Mouse (Mus musculus): ENCODE data around the gene Arid5b. TPM values are rescaled to one million over a fixed set of nuclear protein-coding genes. Genes with fewer than 3 reads are reported as not detected.
A peak's percentile ranks its signal among the peaks of the same experiment; 100 is the strongest.

The Arid5b gene
- polyA plus RNA-seq, 1 experiment from 2014 or later: 27.0 TPM

DNA sequence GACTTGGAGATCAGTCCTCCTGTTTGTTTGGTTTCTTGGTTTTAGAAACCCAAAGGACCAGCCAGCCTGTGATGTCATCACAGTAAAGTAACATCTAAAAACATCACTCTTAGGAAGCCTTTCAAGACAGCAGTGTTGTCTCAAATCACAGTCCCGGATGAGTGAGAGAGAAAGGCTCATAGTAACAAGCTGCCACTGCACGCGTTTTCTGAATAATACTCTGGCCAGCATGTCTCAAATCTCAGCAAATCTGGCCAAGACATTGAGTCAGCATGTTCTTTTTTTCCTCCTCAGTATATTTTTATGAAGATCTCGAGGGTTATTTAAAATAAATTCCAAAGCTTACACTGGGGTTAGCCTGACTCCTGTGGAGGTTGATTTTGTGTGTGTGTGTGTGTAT, 143.1 kb downstream of the Arid5b start:
- ATAC-seq: no peak
- no peaks in the 10 kb centered on the region for H3K9me3 ChIP-seq (ENCODE audit: control insufficient read depth, low read length)
- peaks cover 19% of the 10 kb centered on the region for H3K4me1 ChIP-seq (ENCODE audit: control insufficient read depth, insufficient read depth, low read length)
- 23% methylated on average over 4 of the region's 4 CpGs for WGBS
- H3K4me3 ChIP-seq (ENCODE audit: low read length): peak overlapping the region; percentile 54
- peaks cover 4% of the 10 kb centered on the region; the same call in 1 of the 2 replicates for H3K36me3 ChIP-seq (ENCODE audit: control insufficient read depth, insufficient read depth, low read length)
- peak overlapping the region; percentile 91; the same call in 1 of the 2 replicates for H3K27ac ChIP-seq (ENCODE audit: low read length)
- peak overlapping the region; percentile 75 for H3K4me2 ChIP-seq (ENCODE audit: low read depth, low read length)
- H3K9ac ChIP-seq (ENCODE audit: low read depth, low read length): peak overlapping the region; percentile 57
- H3K27me3 ChIP-seq (replicated peaks; ENCODE audit: control insufficient read depth, insufficient read depth, low read length): no peaks in the 10 kb centered on the region

DNA sequence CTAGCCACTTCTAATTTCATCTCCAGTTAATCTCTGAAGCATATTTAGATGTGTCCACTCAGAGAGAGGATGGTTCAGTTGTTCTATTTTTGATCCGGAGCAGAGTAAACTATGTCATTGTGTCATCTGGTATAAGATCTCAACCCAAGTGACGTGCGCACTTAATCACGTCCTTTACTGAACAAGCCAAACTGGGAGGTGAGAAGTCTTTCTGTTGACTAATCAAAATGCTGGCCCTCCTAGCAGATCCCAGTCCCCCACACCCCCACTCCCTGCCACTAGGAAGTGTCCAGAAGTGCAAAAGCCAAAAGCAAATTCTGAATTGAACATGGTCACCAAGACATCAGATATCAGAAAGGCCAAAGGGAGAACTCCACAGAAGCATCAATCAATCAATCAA, 144.0 kb downstream of the Arid5b start:
- Histone ChIP-seq H3K4me3 (ENCODE audit: low read length) (no peak overlapping the region), H3K9ac (ENCODE audit: low read depth, low read length) (no peak overlapping the region), H3K27me3 (replicated peaks; ENCODE audit: control insufficient read depth, insufficient read depth, low read length) (no peaks in the 10 kb centered on the region), H3K36me3 (ENCODE audit: control insufficient read depth, insufficient read depth, low read length) (peaks cover 4% of the 10 kb centered on the region; the same call in 1 of the 2 replicates), H3K4me2 (ENCODE audit: low read depth, low read length) (no peak overlapping the region), H3K4me1 (ENCODE audit: control insufficient read depth, insufficient read depth, low read length) (peaks cover 23% of the 10 kb centered on the region), H3K9me3 (ENCODE audit: control insufficient read depth, low read length) (no peaks in the 10 kb centered on the region), H3K27ac (ENCODE audit: low read length) (no peak overlapping the region)
- ATAC-seq: no peak
- 87% methylated on average over 4 of the region's 4 CpGs for WGBS

DNA sequence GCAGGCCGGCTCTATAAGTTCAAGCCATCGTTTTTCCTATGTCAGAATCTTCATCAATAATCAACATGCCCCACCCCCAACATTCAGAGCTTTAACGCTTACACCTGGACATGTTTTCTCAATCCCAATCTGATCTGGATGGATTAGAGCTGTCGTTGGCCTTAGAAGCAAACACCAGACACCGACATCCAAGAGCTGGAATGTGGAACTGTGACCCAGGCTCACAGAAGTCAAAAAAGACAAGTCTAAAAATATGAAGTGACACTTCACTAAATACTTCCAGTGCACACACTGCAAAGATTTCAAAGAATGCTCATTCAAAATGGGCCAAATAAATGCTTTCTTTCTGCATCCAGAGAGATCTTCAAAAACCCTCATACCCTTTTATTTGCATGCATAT, 144.5 kb downstream of the Arid5b start:
- Histone ChIP-seq H3K4me1 (ENCODE audit: control insufficient read depth, insufficient read depth, low read length) (peaks cover 23% of the 10 kb centered on the region), H3K36me3 (ENCODE audit: control insufficient read depth, insufficient read depth, low read length) (peaks cover 4% of the 10 kb centered on the region; the same call in 1 of the 2 replicates), H3K27ac (ENCODE audit: low read length) (no peak overlapping the region), H3K9me3 (ENCODE audit: control insufficient read depth, low read length) (no peaks in the 10 kb centered on the region), H3K27me3 (replicated peaks; ENCODE audit: control insufficient read depth, insufficient read depth, low read length) (no peaks in the 10 kb centered on the region), H3K4me3 (ENCODE audit: low read length) (no peak overlapping the region), H3K9ac (ENCODE audit: low read depth, low read length) (no peak overlapping the region), H3K4me2 (ENCODE audit: low read depth, low read length) (no peak overlapping the region)
- 71% methylated on average over 5 of the region's 5 CpGs for WGBS
- ATAC-seq: no peak

DNA sequence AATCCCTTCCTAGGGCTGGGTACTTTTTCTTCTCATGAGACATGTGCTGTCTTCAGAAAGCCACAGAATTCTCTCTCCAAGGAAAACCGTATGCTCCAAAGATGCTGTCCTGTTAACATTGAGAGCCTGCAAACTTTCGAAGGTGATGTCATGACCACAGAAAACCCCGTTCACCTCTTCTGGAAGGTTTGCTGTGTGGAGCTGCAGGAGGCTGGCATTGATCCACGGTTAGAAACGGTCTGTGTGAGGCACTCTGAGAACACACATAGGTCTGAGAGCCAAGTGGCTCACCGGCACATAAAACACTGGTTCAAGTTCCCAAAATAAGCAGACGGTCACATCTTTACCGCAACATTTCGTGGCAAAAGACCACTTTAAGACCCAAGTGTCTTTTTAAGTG, 145.9 kb downstream of the Arid5b start:
- H3K4me2 ChIP-seq (ENCODE audit: low read depth, low read length): no peak overlapping the region
- ATAC-seq: no peak
- H3K9ac ChIP-seq (ENCODE audit: low read depth, low read length): no peak overlapping the region
- no peak overlapping the region for H3K27ac ChIP-seq (ENCODE audit: low read length)
- H3K4me1 ChIP-seq (ENCODE audit: control insufficient read depth, insufficient read depth, low read length): peaks cover 26% of the 10 kb centered on the region
- peaks cover 4% of the 10 kb centered on the region; the same call in 1 of the 2 replicates for H3K36me3 ChIP-seq (ENCODE audit: control insufficient read depth, insufficient read depth, low read length)
- H3K27me3 ChIP-seq (replicated peaks; ENCODE audit: control insufficient read depth, insufficient read depth, low read length): no peaks in the 10 kb centered on the region
- H3K9me3 ChIP-seq (ENCODE audit: control insufficient read depth, low read length): no peaks in the 10 kb centered on the region
- no peak overlapping the region for H3K4me3 ChIP-seq (ENCODE audit: low read length)
- 91% methylated on average over 9 of the region's 9 CpGs for WGBS

DNA sequence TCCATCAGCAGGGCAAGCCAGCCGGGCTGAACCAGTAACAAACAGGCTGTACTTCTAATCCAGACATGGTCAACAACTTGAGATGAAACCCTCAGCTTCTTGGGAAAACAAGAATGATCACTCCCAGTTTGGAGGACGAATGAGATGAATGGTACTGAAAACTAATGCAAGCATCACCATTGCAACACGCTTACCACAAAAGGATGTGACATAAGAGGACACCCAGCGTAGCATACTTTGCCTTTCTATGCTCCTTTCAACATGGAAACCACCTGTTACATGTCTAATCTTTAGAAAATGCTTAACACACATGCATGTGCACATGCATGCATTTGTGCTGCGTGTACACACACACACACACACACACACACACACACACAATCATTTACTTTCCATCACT, 146.4 kb downstream of the Arid5b start:
- Histone ChIP-seq H3K4me1 (ENCODE audit: control insufficient read depth, insufficient read depth, low read length) (peaks cover 30% of the 10 kb centered on the region), H3K9ac (ENCODE audit: low read depth, low read length) (no peak overlapping the region), H3K27me3 (replicated peaks; ENCODE audit: control insufficient read depth, insufficient read depth, low read length) (no peaks in the 10 kb centered on the region), H3K36me3 (ENCODE audit: control insufficient read depth, insufficient read depth, low read length) (peaks cover 4% of the 10 kb centered on the region; the same call in 1 of the 2 replicates), H3K4me3 (ENCODE audit: low read length) (no peak overlapping the region), H3K27ac (ENCODE audit: low read length) (no peak overlapping the region), H3K4me2 (ENCODE audit: low read depth, low read length) (no peak overlapping the region), H3K9me3 (ENCODE audit: control insufficient read depth, low read length) (no peaks in the 10 kb centered on the region)
- 92% methylated on average over 5 of the region's 5 CpGs for WGBS
- no peak for ATAC-seq

DNA sequence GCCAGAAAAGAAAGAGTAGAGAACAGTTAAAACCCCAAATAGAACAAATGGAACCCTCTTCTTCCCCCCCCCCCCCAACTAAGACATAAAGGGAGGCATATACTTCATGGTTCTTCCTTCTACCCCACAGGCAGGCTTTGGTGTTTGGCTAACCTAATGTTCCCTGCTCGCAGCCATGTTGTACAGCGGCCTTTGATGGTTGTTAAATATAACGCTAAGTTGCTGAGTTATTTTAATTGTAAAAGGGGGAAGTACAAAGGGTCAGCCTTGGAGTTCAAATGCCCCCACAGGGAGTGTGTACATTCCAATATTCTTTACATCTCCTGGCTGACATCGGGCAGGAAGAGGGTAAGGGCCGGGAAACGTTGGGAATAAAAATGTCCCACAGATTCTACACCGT, 148.9 kb downstream of the Arid5b start:
- no peaks in the 10 kb centered on the region for H3K27me3 ChIP-seq (replicated peaks; ENCODE audit: control insufficient read depth, insufficient read depth, low read length)
- WGBS: 47% methylated on average over 7 of the region's 7 CpGs
- no peak for ATAC-seq

DNA sequence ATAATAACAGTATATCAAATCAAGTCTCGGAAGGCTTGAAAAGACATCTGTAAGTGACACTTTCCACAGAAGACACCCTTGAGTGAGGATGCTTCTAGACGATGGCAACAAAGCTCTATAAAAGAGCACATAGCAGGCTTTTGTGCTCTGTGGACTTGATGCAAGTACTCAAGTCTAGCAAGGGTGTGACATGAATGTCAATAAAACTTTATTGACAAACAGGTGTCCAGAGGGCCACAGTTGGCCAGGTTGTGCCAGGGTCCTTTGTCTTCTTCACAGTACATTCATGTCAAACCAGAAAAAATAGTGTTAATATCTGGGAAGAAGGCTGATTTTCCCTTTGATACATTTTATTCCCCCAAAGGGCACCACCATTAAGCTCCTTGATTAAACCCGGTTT, 149.5 kb downstream of the Arid5b start:
- Histone ChIP-seq H3K4me3 (ENCODE audit: low read length) (no peak overlapping the region), H3K4me1 (ENCODE audit: control insufficient read depth, insufficient read depth, low read length) (peaks cover 18% of the 10 kb centered on the region), H3K36me3 (ENCODE audit: control insufficient read depth, insufficient read depth, low read length) (peaks cover 4% of the 10 kb centered on the region; the same call in 1 of the 2 replicates), H3K4me2 (ENCODE audit: low read depth, low read length) (no peak overlapping the region), H3K27me3 (replicated peaks; ENCODE audit: control insufficient read depth, insufficient read depth, low read length) (no peaks in the 10 kb centered on the region), H3K9ac (ENCODE audit: low read depth, low read length) (no peak overlapping the region), H3K27ac (ENCODE audit: low read length) (peak overlapping the region; percentile 39; the same call in 1 of the 2 replicates), H3K9me3 (ENCODE audit: control insufficient read depth, low read length) (no peaks in the 10 kb centered on the region)
- ATAC-seq: no peak
- WGBS: 84% methylated on average over 3 of the region's 3 CpGs

More for the DNA sequence above, 148.9 kb downstream of the Arid5b start:
- no peak overlapping the region for H3K9ac ChIP-seq (ENCODE audit: low read depth, low read length)
- no peak overlapping the region for H3K27ac ChIP-seq (ENCODE audit: low read length)
- no peak overlapping the region for H3K4me3 ChIP-seq (ENCODE audit: low read length)
- peaks cover 18% of the 10 kb centered on the region for H3K4me1 ChIP-seq (ENCODE audit: control insufficient read depth, insufficient read depth, low read length)
- no peaks in the 10 kb centered on the region for H3K9me3 ChIP-seq (ENCODE audit: control insufficient read depth, low read length)
- no peak overlapping the region for H3K4me2 ChIP-seq (ENCODE audit: low read depth, low read length)
- peaks cover 4% of the 10 kb centered on the region; the same call in 1 of the 2 replicates for H3K36me3 ChIP-seq (ENCODE audit: control insufficient read depth, insufficient read depth, low read length)

DNA sequence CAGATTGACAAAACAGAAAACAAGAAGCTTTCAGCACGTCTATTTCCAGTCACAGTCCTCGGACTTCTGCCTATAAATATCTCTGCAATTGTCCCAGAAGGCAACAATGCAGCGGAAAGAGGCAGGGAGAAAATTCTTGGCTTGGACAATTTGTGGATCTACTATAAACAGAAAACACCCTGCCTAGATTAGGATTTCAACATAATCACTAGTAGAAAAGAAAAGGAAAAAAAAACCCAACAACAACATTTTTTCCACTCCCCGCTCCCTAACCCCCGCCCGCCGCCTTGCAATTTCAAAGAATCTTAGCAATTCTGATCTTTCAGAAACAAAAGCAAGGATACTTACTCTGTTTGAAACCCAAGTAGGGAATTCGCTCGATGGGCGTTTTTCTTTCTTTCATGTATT, 150.1 kb downstream of the Arid5b start:
- H3K9ac ChIP-seq (ENCODE audit: low read depth, low read length): no peak overlapping the region
- no peaks in the 10 kb centered on the region for H3K9me3 ChIP-seq (ENCODE audit: control insufficient read depth, low read length)
- peak overlapping the region; percentile 30; the same call in 1 of the 2 replicates for H3K27ac ChIP-seq (ENCODE audit: low read length)
- 68% methylated on average over 10 of the region's 10 CpGs for WGBS
- no peaks in the 10 kb centered on the region for H3K27me3 ChIP-seq (replicated peaks; ENCODE audit: control insufficient read depth, insufficient read depth, low read length)
- no peak for ATAC-seq
- H3K4me1 ChIP-seq (ENCODE audit: control insufficient read depth, insufficient read depth, low read length): peaks cover 18% of the 10 kb centered on the region
- no peak overlapping the region for H3K4me3 ChIP-seq (ENCODE audit: low read length)
- no peak overlapping the region for H3K4me2 ChIP-seq (ENCODE audit: low read depth, low read length)
- peaks cover 4% of the 10 kb centered on the region; the same call in 1 of the 2 replicates for H3K36me3 ChIP-seq (ENCODE audit: control insufficient read depth, insufficient read depth, low read length)

DNA sequence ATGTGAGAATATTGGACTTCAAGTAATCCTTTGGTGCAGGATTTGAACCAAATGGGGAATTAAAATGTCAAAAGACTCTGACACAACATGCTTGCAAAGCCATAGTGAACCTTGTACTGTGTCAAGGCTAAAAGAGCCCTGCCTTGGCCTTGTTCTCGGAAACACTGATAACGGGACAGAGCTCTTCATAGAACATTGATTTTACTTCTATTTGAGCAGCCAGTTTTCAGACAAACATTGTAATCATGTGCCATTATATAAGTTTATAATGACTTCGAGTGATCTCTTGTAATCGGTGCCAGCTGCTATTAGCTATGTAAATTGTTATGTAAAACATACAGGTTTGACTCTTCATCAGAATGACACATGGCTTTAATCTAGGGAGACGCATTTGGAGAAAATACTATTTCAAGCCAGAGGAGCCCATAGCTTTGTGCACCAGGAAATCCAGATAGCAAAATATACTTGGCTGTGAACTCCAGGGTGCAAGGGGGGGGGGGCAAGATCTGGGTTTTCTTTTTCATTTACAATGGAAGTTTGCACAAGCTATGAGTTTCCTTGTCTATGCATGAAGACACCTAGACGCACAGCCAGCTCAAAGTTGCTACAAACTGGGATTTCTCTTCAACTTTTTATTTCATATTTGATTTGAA, 150.8 kb downstream of the Arid5b start:
- peak overlapping the region; percentile 76 for H3K27ac ChIP-seq (ENCODE audit: low read length)
- peaks cover 4% of the 10 kb centered on the region; the same call in 1 of the 2 replicates for H3K36me3 ChIP-seq (ENCODE audit: control insufficient read depth, insufficient read depth, low read length)
- H3K9ac ChIP-seq (ENCODE audit: low read depth, low read length): no peak overlapping the region
- no peaks in the 10 kb centered on the region for H3K27me3 ChIP-seq (replicated peaks; ENCODE audit: control insufficient read depth, insufficient read depth, low read length)
- H3K4me2 ChIP-seq (ENCODE audit: low read depth, low read length): no peak overlapping the region
- no peaks in the 10 kb centered on the region for H3K9me3 ChIP-seq (ENCODE audit: control insufficient read depth, low read length)
- H3K4me1 ChIP-seq (ENCODE audit: control insufficient read depth, insufficient read depth, low read length): peaks cover 18% of the 10 kb centered on the region
- WGBS: 49% methylated on average over 6 of the region's 6 CpGs
- peak; percentile 78 for ATAC-seq
- H3K4me3 ChIP-seq (ENCODE audit: low read length): no peak overlapping the region

All from intestine, embryonic 16.5 days (tissue).